Mouse (Mus musculus) forebrain, embryonic 15.5 days (tissue): ENCODE measurements at regions not wholly inside any gene's neighbourhood (a gene's known extent, or its start where the extent isn't known, plus 50 kb on each side); places are given as distances from the start of the nearest gene placed in this dataset.

Experiments
- ATAC-seq: fragments of 200-750 bp; cut with Nextera tagmentation; replicated peaks from 2 replicates; pipeline ENCODE4 v1.8.0; 2017; ENCODE audit warnings: mild to moderate bottlenecking, moderate TSS enrichment, moderate library complexity
- H3K27ac ChIP-seq: fragments of 300-500 bp; sonication (generic); replicated peaks from 2 replicates; pipeline ENCODE4 v1.5.1; 2015; ENCODE audit warnings: mild to moderate bottlenecking, inconsistent platforms
- H3K27me3 ChIP-seq: fragments of 300-500 bp; sonication (generic); 2 replicates; pipeline ENCODE4 v1.6.1; 2015; ENCODE audit warnings: inconsistent platforms
- H3K36me3 ChIP-seq: fragments of 300-500 bp; sonication (generic); 2 replicates; pipeline ENCODE4 v1.6.1; 2015; ENCODE audit warnings: mild to moderate bottlenecking, inconsistent platforms
- H3K4me1 ChIP-seq: fragments of 300-500 bp; sonication (generic); 2 replicates; pipeline ENCODE4 v1.6.1; 2015; ENCODE audit warnings: inconsistent platforms
- H3K4me2 ChIP-seq: fragments of 300-500 bp; sonication (generic); replicated peaks from 2 replicates; pipeline ENCODE4 v1.6.1; 2015; ENCODE audit warnings: mild to moderate bottlenecking, inconsistent platforms
- H3K4me3 ChIP-seq: fragments of 300-500 bp; sonication (generic); 2 replicates; pipeline ENCODE4 v1.5.1; 2015; ENCODE audit warnings: mild to moderate bottlenecking, inconsistent platforms
- H3K9ac ChIP-seq: fragments of 300-500 bp; sonication (generic); replicated peaks from 2 replicates; pipeline ENCODE4 v1.6.1; 2015; ENCODE audit warnings: mild to moderate bottlenecking, inconsistent platforms
- H3K9me3 ChIP-seq: fragments of 300-500 bp; sonication (generic); 2 replicates; pipeline ENCODE4 v1.6.1; 2016; ENCODE audit warnings: inconsistent platforms
- WGBS: fragments of 180-500 bp; shearing (Covaris S2); methylation state at CpG from one replicate; pipeline ENCODE4 v1.1.7; 2015; ENCODE audit warnings: mixed read lengths; 5-methylcytosine and 5-hydroxymethylcytosine counted together

GRCm38 (mm10) chr12:112235841-112236240 lies 89.8 kb downstream of the Kif26a start:
- WGBS, result 65% methylated on average over 4 of the region's 4 CpGs
- Histone ChIP-seq H3K4me2 (no peak overlapping the region), H3K27ac (no peak overlapping the region), H3K9ac (no peak overlapping the region), H3K36me3 (no peaks in the 10 kb centered on the region), H3K27me3 (no peaks in the 10 kb centered on the region), H3K9me3 (no peaks in the 10 kb centered on the region), H3K4me3 (no peak overlapping the region), H3K4me1 (peaks cover 30% of the 10 kb centered on the region)
- ATAC-seq, result no peak

GRCm38 (mm10) chr12:112237061-112237490 lies 91.1 kb downstream of the Kif26a start:
- no peaks in the 10 kb centered on the region for H3K36me3 ChIP-seq
- 51% methylated on average over 13 of the region's 13 CpGs for WGBS
- H3K4me2 ChIP-seq, result no peak overlapping the region
- H3K9ac ChIP-seq, result no peak overlapping the region
- no peak overlapping the region for H3K27ac ChIP-seq
- H3K4me3 ChIP-seq, result no peak overlapping the region
- no peak for ATAC-seq
- no peaks in the 10 kb centered on the region for H3K27me3 ChIP-seq
- H3K4me1 ChIP-seq, result peaks cover 41% of the 10 kb centered on the region
- H3K9me3 ChIP-seq, result no peaks in the 10 kb centered on the region

- 5% methylated on average over 7 of the region's 7 CpGs for WGBS
- Histone ChIP-seq H3K4me3 (no peak overlapping the region), H3K27ac (peak overlapping the region; percentile 78), H3K36me3 (no peaks in the 10 kb centered on the region), H3K27me3 (no peaks in the 10 kb centered on the region), H3K9ac (peak overlapping the region; percentile 25; the same call in 1 of the 2 replicates), H3K9me3 (no peaks in the 10 kb centered on the region), H3K4me2 (no peak overlapping the region), H3K4me1 (peaks cover 52% of the 10 kb centered on the region)
- peak; percentile 35 for ATAC-seq
These were observed 92.8 kb downstream of the Kif26a start for GRCm38 (mm10) chr12:112238834-112239233.

GRCm38 (mm10) chr12:112241740-112242171 lies 95.7 kb downstream of the Kif26a start:
- Histone ChIP-seq H3K36me3 (no peaks in the 10 kb centered on the region), H3K4me3 (no peak overlapping the region), H3K4me1 (peaks cover 60% of the 10 kb centered on the region), H3K9me3 (no peaks in the 10 kb centered on the region), H3K27ac (peak overlapping the region; percentile 44), H3K27me3 (no peaks in the 10 kb centered on the region), H3K9ac (no peak overlapping the region), H3K4me2 (no peak overlapping the region)
- peak; percentile 49 for ATAC-seq
- WGBS, result 2% methylated on average over 3 of the region's 3 CpGs

GRCm38 (mm10) chr12:112243231-112243630 lies 97.2 kb downstream of the Kif26a start:
- 65% methylated on average over 5 of the region's 5 CpGs for WGBS
- no peak; the same call in 1 of the 2 replicates for ATAC-seq
- Histone ChIP-seq H3K4me3 (no peak overlapping the region), H3K4me2 (no peak overlapping the region), H3K36me3 (no peaks in the 10 kb centered on the region), H3K27ac (no peak overlapping the region), H3K27me3 (no peaks in the 10 kb centered on the region), H3K9me3 (no peaks in the 10 kb centered on the region), H3K9ac (no peak overlapping the region), H3K4me1 (peaks cover 49% of the 10 kb centered on the region)

GRCm38 (mm10) chr12:112250894-112251293 lies 104.9 kb downstream of the Kif26a start:
- peaks cover 19% of the 10 kb centered on the region for H3K4me1 ChIP-seq
- no peak overlapping the region for H3K4me3 ChIP-seq
- H3K9me3 ChIP-seq, result peaks cover 3% of the 10 kb centered on the region; the same call in 1 of the 2 replicates
- no peak overlapping the region for H3K9ac ChIP-seq
- ATAC-seq, result no peak
- no peak overlapping the region; the same call in 1 of the 2 replicates for H3K27ac ChIP-seq
- H3K27me3 ChIP-seq, result no peaks in the 10 kb centered on the region
- no peaks in the 10 kb centered on the region for H3K36me3 ChIP-seq
- 37% methylated on average over 8 of the region's 8 CpGs for WGBS
- H3K4me2 ChIP-seq, result no peak overlapping the region

- Histone ChIP-seq H3K4me3 (no peak overlapping the region), H3K27ac (no peak overlapping the region), H3K27me3 (no peaks in the 10 kb centered on the region), H3K9me3 (peaks cover 3% of the 10 kb centered on the region; the same call in 1 of the 2 replicates), H3K9ac (no peak overlapping the region), H3K4me2 (no peak overlapping the region), H3K36me3 (no peaks in the 10 kb centered on the region), H3K4me1 (peaks cover 11% of the 10 kb centered on the region)
- WGBS, result 29% methylated on average over 10 of the region's 10 CpGs
- ATAC-seq, result peak; percentile 57; the same call in 1 of the 2 replicates
These were observed 107.5 kb downstream of the Kif26a start for GRCm38 (mm10) chr12:112253461-112253860.

GRCm38 (mm10) chr12:112255223-112255622 lies 109.2 kb downstream of the Kif26a start:
- no peak for ATAC-seq
- no peak overlapping the region for H3K4me2 ChIP-seq
- H3K4me3 ChIP-seq, result no peak overlapping the region
- 88% methylated on average over 12 of the region's 12 CpGs for WGBS
- peaks cover 11% of the 10 kb centered on the region for H3K4me1 ChIP-seq
- no peaks in the 10 kb centered on the region for H3K36me3 ChIP-seq
- peaks cover 3% of the 10 kb centered on the region; the same call in 1 of the 2 replicates for H3K9me3 ChIP-seq
- no peak overlapping the region for H3K27ac ChIP-seq
- H3K9ac ChIP-seq, result no peak overlapping the region
- H3K27me3 ChIP-seq, result no peaks in the 10 kb centered on the region

- WGBS, result 29% methylated on average over 11 of the region's 11 CpGs
These were observed 111.7 kb downstream of the Kif26a start for GRCm38 (mm10) chr12:112257691-112258090.

GRCm38 (mm10) chr12:112263283-112264056 lies 117.5 kb downstream of the Kif26a start:
- Histone ChIP-seq H3K4me2 (peak overlapping the region; percentile 27), H3K27me3 (no peaks in the 10 kb centered on the region)
- WGBS, result 48% methylated on average over 14 of the region's 14 CpGs

More at GRCm38 (mm10) chr12:112257691-112258090, 111.7 kb downstream of the Kif26a start:
- H3K4me2 ChIP-seq, result no peak overlapping the region
- H3K4me1 ChIP-seq, result peaks cover 19% of the 10 kb centered on the region
- ATAC-seq, result no peak
- peaks cover 3% of the 10 kb centered on the region; the same call in 1 of the 2 replicates for H3K9me3 ChIP-seq
- no peak overlapping the region for H3K9ac ChIP-seq
- H3K36me3 ChIP-seq, result no peaks in the 10 kb centered on the region
- no peak overlapping the region for H3K4me3 ChIP-seq
- no peaks in the 10 kb centered on the region for H3K27me3 ChIP-seq
- no peak overlapping the region for H3K27ac ChIP-seq

GRCm38 (mm10) chr12:112264201-112264600 lies 118.2 kb downstream of the Kif26a start:
- H3K4me2 ChIP-seq, result peak overlapping the region; percentile 27; the same call in 1 of the 2 replicates
- H3K36me3 ChIP-seq, result no peaks in the 10 kb centered on the region
- H3K9me3 ChIP-seq, result no peaks in the 10 kb centered on the region
- H3K9ac ChIP-seq, result no peak overlapping the region; the same call in 1 of the 2 replicates
- no peak overlapping the region for H3K4me3 ChIP-seq
- H3K27me3 ChIP-seq, result no peaks in the 10 kb centered on the region
- peak; percentile 24; the same call in 1 of the 2 replicates for ATAC-seq
- H3K27ac ChIP-seq, result peak overlapping the region; percentile 93
- WGBS, result 68% methylated on average over 7 of the region's 7 CpGs
- peaks cover 33% of the 10 kb centered on the region for H3K4me1 ChIP-seq

More at GRCm38 (mm10) chr12:112263283-112264056, 117.5 kb downstream of the Kif26a start:
- Histone ChIP-seq H3K4me3 (no peak overlapping the region), H3K9ac (no peak overlapping the region), H3K27ac (peak overlapping the region; percentile 93), H3K4me1 (peaks cover 33% of the 10 kb centered on the region), H3K36me3 (no peaks in the 10 kb centered on the region), H3K9me3 (no peaks in the 10 kb centered on the region)
- ATAC-seq, result peak; percentile 92

GRCm38 (mm10) chr12:112265289-112265969 lies 119.4 kb downstream of the Kif26a start:
- no peak overlapping the region for H3K4me2 ChIP-seq
- H3K27ac ChIP-seq, result 0 out of 2 replicates have a peak overlapping the region, but pooled peaks have one; percentile 93
- no peaks in the 10 kb centered on the region for H3K36me3 ChIP-seq
- 69% methylated on average over 10 of the region's 10 CpGs for WGBS
- peaks cover 33% of the 10 kb centered on the region for H3K4me1 ChIP-seq
- no peak overlapping the region for H3K9ac ChIP-seq
- ATAC-seq, result no peak
- H3K4me3 ChIP-seq, result no peak overlapping the region
- no peaks in the 10 kb centered on the region for H3K27me3 ChIP-seq
- no peaks in the 10 kb centered on the region for H3K9me3 ChIP-seq
